1 mouse cellular context compared by ENCODE assay signal in the genomic region with DNA sequence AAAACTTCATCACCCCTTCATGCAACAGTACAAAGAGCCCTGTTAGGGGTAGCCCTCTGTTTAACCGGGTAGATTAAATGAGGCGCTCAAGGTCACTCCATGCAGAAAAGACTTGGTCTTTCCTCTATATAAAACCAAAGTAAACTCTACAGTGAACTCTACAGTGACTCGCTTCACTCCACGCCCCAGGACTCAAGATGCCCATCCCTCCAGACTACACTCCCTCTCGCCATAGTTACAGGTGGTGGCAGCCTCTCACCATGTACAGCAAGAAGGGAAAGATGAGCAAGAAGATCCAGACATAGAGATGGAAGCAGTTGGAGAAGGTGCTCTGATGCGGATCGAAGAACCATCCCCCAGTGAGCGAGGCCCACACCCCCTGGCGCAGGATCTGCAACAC.
TF ChIP-seq lines count a peak whose summit lies in the region.

No protein-coding gene starts in this region.

TF ChIP-seq in MEL, 35 proteins besides CTCF, POLR2A, EP300 and RAD21 (continued from another document):
- TF ChIP-seq KAT2A (conservative IDR thresholded peaks at IDR 0.05; ENCODE audit: low read depth, low read length) (no peak), ZC3H11A (IDR thresholded peaks at IDR 0.05; ENCODE audit: low read depth, low read length) (no peak), ETS1 (IDR thresholded peaks at IDR 0.05; ENCODE audit: low read depth, low read length) (no peak), MYB (IDR thresholded peaks at IDR 0.05; ENCODE audit: low read depth, low read length) (no peak), MAX (IDR thresholded peaks at IDR 0.05; ENCODE audit: low read length) (no peak)
